Mouse (Mus musculus) stomach, embryonic 16.5 days (tissue): ENCODE measurements around the gene Rnf41. TPM values are rescaled to one million over a fixed set of nuclear protein-coding genes. Genes with fewer than 3 reads are reported as not detected.

Source experiments
- ATAC-seq: fragments of 200-750 bp; cut with Nextera tagmentation; 2 replicates; pipeline ENCODE4 v1.8.0; 2017; ENCODE audit warnings: moderate number of reproducible peaks, moderate TSS enrichment; ENCODE audit not compliant: insufficient read depth, low FRiP score
- H3K27ac ChIP-seq: fragments of 300-500 bp; sonication (generic); 2 replicates; pipeline ENCODE4 v1.5.1; 2014; ENCODE audit warnings: low read length
- H3K27me3 ChIP-seq: fragments of 300-500 bp; sonication (generic); 2 replicates; pipeline ENCODE4 v1.6.1; 2014; ENCODE audit warnings: low read length, control low read depth, mixed read lengths; ENCODE audit not compliant: control insufficient read depth, insufficient read depth
- H3K36me3 ChIP-seq: fragments of 300-500 bp; sonication (generic); 2 replicates; pipeline ENCODE4 v1.6.1; 2014; ENCODE audit warnings: low read length; ENCODE audit not compliant: control insufficient read depth, insufficient read depth
- H3K4me1 ChIP-seq: fragments of 300-500 bp; sonication (generic); 2 replicates; pipeline ENCODE4 v1.6.1; 2014; ENCODE audit warnings: low read length, control low read depth, mixed read lengths; ENCODE audit not compliant: control insufficient read depth, insufficient read depth
- H3K4me2 ChIP-seq: fragments of 300-500 bp; sonication (generic); 2 replicates; pipeline ENCODE4 v1.6.1; 2014; ENCODE audit warnings: low read depth, low read length, mixed read lengths
- H3K4me3 ChIP-seq: fragments of 300-500 bp; sonication (generic); replicated peaks from 2 replicates; pipeline ENCODE4 v1.5.1; 2014; ENCODE audit warnings: mild to moderate bottlenecking, low read length
- H3K9ac ChIP-seq: fragments of 300-500 bp; sonication (generic); 2 replicates; pipeline ENCODE4 v1.6.1; 2014; ENCODE audit warnings: low read length
- H3K9me3 ChIP-seq: fragments of 300-500 bp; sonication (generic); replicated peaks from 2 replicates; pipeline ENCODE4 v1.6.1; 2016; ENCODE audit warnings: low read length, control low read depth; ENCODE audit not compliant: control insufficient read depth
- WGBS: fragments of 180-500 bp; shearing (Covaris S2); extraction: QIAGEN DNeasy Blood & Tissue Kit; methylation state at CpG from one replicate; pipeline ENCODE4 v1.1.7; 2014; 5-methylcytosine and 5-hydroxymethylcytosine counted together
- microRNA-seq: library from miRNA; unstranded; fragments of <30 nt; microRNA quantifications from one replicate; pipeline ENCODE4, GENCODE M21; 2016
- polyA plus RNA-seq: library from polyadenylated mRNA; unstranded; fragments of >200 nt; fragmentation: Nextera tagmentation; extraction: Ambion mirVana; gene quantifications from 2 replicates; pipeline ENCODE4 v1.2.1, GENCODE M21; 2015

Rnf41 gene
- polyA plus RNA-seq, 1 experiment from 2014 or later = 37.0 TPM

DNA sequence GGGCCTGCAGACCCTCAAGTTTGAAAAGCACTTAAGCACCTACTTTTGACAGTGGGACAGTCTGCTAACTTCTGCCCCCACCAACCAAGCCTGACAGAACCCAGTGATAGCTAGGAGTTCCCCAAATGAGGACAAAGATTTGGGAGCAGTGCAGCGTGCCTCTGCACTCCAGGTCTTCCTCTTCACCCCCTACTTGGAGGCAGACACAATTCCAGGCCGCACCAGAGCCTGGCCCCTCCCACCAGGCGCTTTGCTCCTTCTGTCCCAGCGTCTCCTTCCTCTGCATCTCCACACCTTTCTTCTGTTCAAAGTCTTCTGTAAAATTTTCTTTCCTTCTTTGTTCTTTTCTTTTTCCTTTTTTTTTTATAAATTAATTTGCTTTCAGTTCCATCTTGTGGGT lies 78.3 kb downstream of the Rnf41 start:
- peak overlapping the region; percentile 27; the same call in 1 of the 2 replicates for H3K4me2 ChIP-seq
- peak overlapping the region; percentile 62 for H3K9ac ChIP-seq
- peaks cover 25% of the 10 kb centered on the region for H3K36me3 ChIP-seq
- peaks cover 27% of the 10 kb centered on the region for H3K4me1 ChIP-seq
- H3K4me3 ChIP-seq = 0 out of 2 replicates have a peak overlapping the region, but pooled peaks have one; percentile 5
- no peaks in the 10 kb centered on the region for H3K27me3 ChIP-seq
- WGBS = 33% methylated on average over 4 of the region's 4 CpGs
- H3K27ac ChIP-seq = peak overlapping the region; percentile 99
- ATAC-seq = no peak
- no peaks in the 10 kb centered on the region for H3K9me3 ChIP-seq

DNA sequence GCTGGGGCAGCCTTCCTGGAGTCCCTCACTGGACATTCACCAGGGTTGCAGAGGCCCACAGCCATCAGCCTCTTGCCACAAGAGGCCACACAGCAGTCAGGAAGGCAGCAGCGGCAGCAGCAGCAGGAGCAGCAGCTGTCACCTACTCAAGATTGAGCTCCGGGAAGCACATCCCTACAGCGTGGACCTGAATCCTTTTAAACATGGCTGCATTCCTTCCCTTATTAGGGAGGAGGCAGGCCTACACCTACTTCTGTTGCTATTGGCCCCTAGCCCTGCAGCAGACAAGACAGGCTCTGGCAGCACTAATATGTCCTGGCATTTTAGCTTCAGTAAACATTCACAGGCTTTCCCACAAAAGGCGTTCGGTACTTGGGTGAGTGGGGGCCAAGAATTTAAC lies 78.8 kb downstream of the Rnf41 start:
- Histone ChIP-seq H3K4me2 (peak overlapping the region; percentile 76; the same call in 1 of the 2 replicates), H3K9me3 (no peaks in the 10 kb centered on the region), H3K27ac (peak overlapping the region; percentile 99), H3K9ac (peak overlapping the region; percentile 62), H3K36me3 (peaks cover 25% of the 10 kb centered on the region), H3K4me1 (peaks cover 31% of the 10 kb centered on the region), H3K4me3 (0 out of 2 replicates have a peak overlapping the region, but pooled peaks have one; percentile 5), H3K27me3 (no peaks in the 10 kb centered on the region)
- ATAC-seq = no peak
- WGBS = 24% methylated on average over 5 of the region's 5 CpGs

DNA sequence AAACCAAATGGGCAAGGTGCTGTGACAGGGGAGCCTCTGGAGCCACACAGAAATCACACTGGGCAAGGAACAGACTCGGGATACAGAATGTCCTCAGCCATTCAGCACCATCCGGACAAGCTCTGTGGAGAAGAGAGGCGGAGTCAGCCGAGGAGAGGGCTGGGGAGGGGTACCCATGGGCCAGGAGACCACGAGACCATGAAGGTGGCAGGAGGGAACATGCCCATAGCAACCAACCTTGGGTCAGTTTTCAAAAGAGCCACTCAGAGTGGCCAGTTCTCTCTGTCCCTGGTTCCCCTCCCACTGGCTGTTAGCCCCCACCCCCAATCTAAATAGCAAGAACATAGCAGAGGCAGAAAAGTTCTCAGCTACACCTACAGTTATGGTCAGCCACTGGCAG lies 79.5 kb downstream of the Rnf41 start:
- Histone ChIP-seq H3K36me3 (peaks cover 21% of the 10 kb centered on the region; the same call in 1 of the 2 replicates), H3K4me2 (peak overlapping the region; percentile 76), H3K27me3 (no peaks in the 10 kb centered on the region), H3K27ac (peak overlapping the region; percentile 99), H3K4me1 (peaks cover 31% of the 10 kb centered on the region), H3K9ac (peak overlapping the region; percentile 93), H3K4me3 (peak overlapping the region; percentile 73), H3K9me3 (no peaks in the 10 kb centered on the region)
- WGBS = 36% methylated on average over 5 of the region's 5 CpGs
- ATAC-seq = no peak

Small RNA genes within 50 kb of the gene (microRNA-seq; reads per million reads assigned to microRNA genes)
- gene Gm25361 = not detected
- gene Gm26308 = not detected
- gene Mir6914 = not detected
- 1.2 reads per million for gene Mir6915
- 0.50 reads per million for gene Mir8105

Other genes starting within 250 kb of the Rnf41 start
- gene Rbms2, start 231.4 kb upstream of the Rnf41 start, polyA plus RNA-seq = 30.3 and 34.2 TPM in 2 replicates
- gene Gls2, start 217.2 kb upstream of the Rnf41 start, polyA plus RNA-seq = 3.2 and 3.7 TPM in 2 replicates
- gene Spryd4, start 199.8 kb upstream of the Rnf41 start, polyA plus RNA-seq = 32.4 and 33.5 TPM in 2 replicates
- gene Mip, start 185.8 kb upstream of the Rnf41 start, polyA plus RNA-seq = not detected in 2 replicates
- gene Timeless, start 179.6 kb upstream of the Rnf41 start, polyA plus RNA-seq = 30.4 and 35.0 TPM in 2 replicates
- 0.52 and 0.66 TPM in 2 replicates for gene Apon, start 157.6 kb upstream of the Rnf41 start, polyA plus RNA-seq
- gene Apof, start 143.0 kb upstream of the Rnf41 start, polyA plus RNA-seq = 5.7 and 7.3 TPM in 2 replicates
- 14.1 and 16.1 TPM in 2 replicates for gene Stat2, start 141.1 kb upstream of the Rnf41 start, polyA plus RNA-seq
- gene Il23a, start 112.9 kb upstream of the Rnf41 start, polyA plus RNA-seq = 0.55 and 0.57 TPM in 2 replicates
- gene Pan2, start 108.3 kb upstream of the Rnf41 start, polyA plus RNA-seq = 29.0 and 30.4 TPM in 2 replicates
- 310 and 315 TPM in 2 replicates for gene Cnpy2, start 89.2 kb upstream of the Rnf41 start, polyA plus RNA-seq
- 221 and 230 TPM in 2 replicates for gene Cs, start 73.9 kb upstream of the Rnf41 start, polyA plus RNA-seq
- 3.4 and 3.5 TPM in 2 replicates for gene Coq10a, start 42.7 kb upstream of the Rnf41 start, polyA plus RNA-seq
- gene Ankrd52, start 34.5 kb upstream of the Rnf41 start, polyA plus RNA-seq = 8.4 and 10.0 TPM in 2 replicates
- 28.7 and 32.9 TPM in 2 replicates for gene Slc39a5, start 10.4 kb upstream of the Rnf41 start, polyA plus RNA-seq
- gene Nabp2, start 165 bp upstream of the Rnf41 start, polyA plus RNA-seq = 72.0 and 75.5 TPM in 2 replicates
- 59.5 and 62.4 TPM in 2 replicates for gene Smarcc2, start 47.6 kb downstream of the Rnf41 start, polyA plus RNA-seq
- gene Myl6, start 82.5 kb downstream of the Rnf41 start, polyA plus RNA-seq = 2,126 and 2,216 TPM in 2 replicates
- gene Myl6b, start 87.0 kb downstream of the Rnf41 start, polyA plus RNA-seq = 2.7 and 3.9 TPM in 2 replicates
- gene Esyt1, start 114.2 kb downstream of the Rnf41 start, polyA plus RNA-seq = 32.9 TPM in 2 replicates
- 10.7 and 10.8 TPM in 2 replicates for gene Zc3h10, start 136.1 kb downstream of the Rnf41 start, polyA plus RNA-seq
- gene Rpl41, start 137.6 kb downstream of the Rnf41 start, polyA plus RNA-seq = 3,732 and 3,890 TPM in 2 replicates
- 198 and 206 TPM in 2 replicates for gene Pa2g4, start 154.3 kb downstream of the Rnf41 start, polyA plus RNA-seq
- 32.0 and 38.0 TPM in 2 replicates for gene Erbb3, start 178.0 kb downstream of the Rnf41 start, polyA plus RNA-seq
- gene Rps26, start 215.1 kb downstream of the Rnf41 start, polyA plus RNA-seq = 553 and 704 TPM in 2 replicates
- gene Ikzf4, start 234.3 kb downstream of the Rnf41 start, polyA plus RNA-seq = 2.1 and 2.5 TPM in 2 replicates